Mouse (Mus musculus): ENCODE measurements around the gene Xlr.
"Not testable (repeated sequence)": the region's sequence is repeated elsewhere in the genome, so short reads cannot be mapped to it uniquely, and the experiment has no call there.

Xlr gene

DNA sequence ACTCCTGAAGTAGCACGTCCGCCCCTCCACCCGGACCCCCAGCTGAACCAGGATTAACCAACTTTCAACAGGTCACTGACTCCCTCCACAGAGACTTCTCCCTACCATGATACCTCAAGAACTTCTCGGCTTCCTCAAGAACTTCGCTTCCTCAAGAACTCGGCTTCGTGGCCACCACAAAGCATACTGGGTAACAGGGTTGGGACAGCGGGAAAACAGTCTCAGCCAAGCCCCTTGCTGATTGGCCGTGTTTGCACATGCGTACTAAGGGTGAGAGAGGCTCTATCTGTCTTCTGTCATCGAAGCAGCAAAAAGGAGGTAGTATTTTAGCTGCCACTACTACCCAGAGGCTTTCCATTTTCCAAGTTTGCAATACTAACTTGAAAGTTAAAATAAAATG, at the start of gene Xlr:
Gene Xlr, minus strand, starts transcription at position 188 of the 400 bp plus-strand sequence.
- DNase-seq = not testable (repeated sequence)

DNA sequence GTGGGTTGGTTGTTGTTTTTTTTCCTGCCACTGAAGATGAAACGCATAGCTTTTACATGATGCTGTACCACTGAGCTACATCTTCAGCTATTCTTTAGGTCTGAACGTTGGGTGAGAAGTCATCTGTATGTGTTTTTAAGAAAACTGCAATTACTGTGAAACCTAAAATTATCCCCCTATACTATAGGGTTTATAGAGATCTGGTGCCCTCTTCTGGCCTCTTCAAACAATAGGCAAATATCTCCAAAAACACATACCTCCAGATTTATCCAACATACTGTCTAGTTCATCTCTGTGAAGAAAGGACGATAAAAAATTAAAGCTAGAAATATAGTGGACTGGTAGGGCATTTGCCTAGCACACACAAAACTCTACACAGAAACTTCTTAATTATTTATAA, 1.6 kb upstream of the Xlr start:
- no peak for DNase-seq

DNA sequence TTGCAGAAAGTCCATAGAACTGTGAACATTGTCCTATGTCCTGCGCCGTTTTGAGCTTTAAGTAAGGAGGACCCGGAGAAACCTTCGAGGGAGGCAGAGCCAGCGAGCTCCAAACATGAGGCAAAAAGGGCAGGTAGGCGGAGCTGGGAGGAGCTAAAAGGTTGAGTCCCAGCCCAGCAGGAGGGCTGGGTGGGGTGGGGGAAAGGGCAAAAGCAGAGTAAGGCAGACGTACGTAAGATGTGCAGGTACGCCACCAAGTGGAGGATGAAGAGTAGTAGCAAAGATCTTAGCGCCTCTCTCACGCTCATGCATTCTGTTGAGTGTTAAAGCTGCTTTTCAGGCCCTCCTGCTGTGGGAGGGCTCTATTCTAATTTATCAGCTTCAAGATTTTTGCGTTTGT, 21.2 kb downstream of the Xlr start, which contains the start of gene Zfp36l3:
Gene Zfp36l3, minus strand, starts transcription at position 119 of the 400 bp plus-strand sequence.
- no peak for DNase-seq

DNA sequence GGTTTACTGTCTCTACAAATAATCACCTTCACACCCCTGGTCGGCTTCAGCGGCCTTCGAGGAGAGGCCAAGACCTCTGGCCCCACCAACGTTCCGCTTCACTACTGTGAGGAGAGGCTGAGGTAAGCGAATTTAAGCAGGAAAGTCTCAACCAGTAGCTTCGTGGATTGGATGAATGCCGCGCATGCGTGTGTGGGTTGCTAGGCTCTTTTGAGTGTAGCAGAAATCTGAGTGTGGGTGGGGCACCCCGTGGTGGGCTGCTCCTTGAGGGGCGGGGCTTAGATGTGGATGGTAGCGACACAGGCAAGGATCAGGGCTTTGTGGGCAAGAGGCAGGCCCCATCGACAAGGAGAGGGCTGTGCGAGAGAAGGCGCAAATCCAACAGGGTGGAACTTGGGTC, 39.8 kb downstream of the Xlr start, which contains the start of gene 1700013H16Rik:
Gene 1700013H16Rik, minus strand, starts transcription at position 96 of the 400 bp plus-strand sequence.
- no peak for DNase-seq

DNA sequence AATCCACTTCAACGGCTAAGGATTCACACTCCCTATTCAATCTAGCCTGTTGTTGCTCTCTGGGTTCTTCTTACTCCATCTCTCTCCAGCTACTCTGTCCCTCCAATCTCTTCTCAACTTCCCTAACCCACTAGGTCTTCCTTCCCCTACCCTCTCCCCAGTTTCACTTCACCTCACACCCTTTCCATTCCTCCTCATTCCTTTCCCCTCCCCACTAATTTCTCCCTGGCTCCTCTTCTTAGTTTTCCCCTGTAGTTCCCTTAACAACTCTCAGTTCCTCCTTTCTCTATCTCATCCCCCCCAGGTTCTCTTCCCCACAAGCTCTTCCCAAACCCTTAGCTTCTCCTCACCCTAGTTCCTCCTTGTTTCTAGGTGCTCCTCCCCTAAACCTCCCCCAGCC, 44.7 kb downstream of the Xlr start:
- no peak for DNase-seq

DNA sequence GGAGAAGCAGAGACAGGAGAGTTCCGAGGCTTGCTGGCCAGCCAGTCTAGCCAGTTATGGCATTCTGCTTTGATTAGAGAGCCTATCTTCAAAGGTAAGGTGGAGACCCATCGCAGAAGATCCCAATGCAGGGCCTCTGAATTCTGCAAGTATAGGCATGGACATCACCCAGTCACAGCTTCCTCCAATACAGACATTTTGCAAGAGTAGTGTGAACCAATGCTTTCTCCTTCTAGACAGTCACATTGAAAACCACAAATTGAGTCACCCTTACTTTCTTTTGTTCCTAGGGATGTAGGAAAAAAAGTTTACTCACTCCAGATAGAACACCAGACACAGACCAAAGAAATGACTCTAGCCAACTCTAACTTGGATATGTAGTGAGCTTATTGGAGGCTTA, 68.5 kb downstream of the Xlr start:
- DNase-seq = no peak
